Mouse (Mus musculus): ENCODE measurements at regions not wholly inside any gene's neighbourhood (a gene's known extent, or its start where the extent isn't known, plus 50 kb on each side); places are given as distances from the start of the nearest gene placed in this dataset.

DNA sequence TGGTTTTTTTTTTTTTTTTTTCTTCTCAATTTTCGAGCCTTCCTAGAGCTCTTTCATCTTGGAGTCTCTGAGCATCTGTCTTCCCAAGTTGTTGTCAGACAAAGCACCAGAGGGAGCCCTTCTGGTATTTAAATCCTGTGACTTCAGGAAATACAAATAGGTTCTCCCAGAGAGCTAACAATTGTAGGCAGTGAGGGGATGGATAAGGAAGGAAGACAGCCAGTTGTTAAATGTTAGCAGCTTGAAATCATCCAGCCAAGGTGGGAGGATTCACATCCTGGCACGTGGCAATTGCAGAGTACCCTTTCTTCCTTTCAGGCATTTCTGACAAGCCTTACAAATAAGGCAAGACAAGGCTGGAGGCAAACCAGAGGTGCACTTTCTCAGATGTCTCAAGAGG lies 106.0 kb upstream of the Npy start:
- Histone ChIP-seq H3K4me3 (no peak overlapping the region), H3K27ac (no peak overlapping the region)
- peak; percentile 16 for DNase-seq (ENCODE audit: extremely low spot score in 1 of 2, low spot score in 2 of 2)
- peak; percentile 50 for TF ChIP-seq CTCF (IDR thresholded peaks at IDR 0.05)
- intact Hi-C loops (cut with DNase I): loop anchor here (1.0 to 10.0 kb wide), 2 partner anchors 203 to 468 kb away; no protein-coding TSS in a partner anchor

DNA sequence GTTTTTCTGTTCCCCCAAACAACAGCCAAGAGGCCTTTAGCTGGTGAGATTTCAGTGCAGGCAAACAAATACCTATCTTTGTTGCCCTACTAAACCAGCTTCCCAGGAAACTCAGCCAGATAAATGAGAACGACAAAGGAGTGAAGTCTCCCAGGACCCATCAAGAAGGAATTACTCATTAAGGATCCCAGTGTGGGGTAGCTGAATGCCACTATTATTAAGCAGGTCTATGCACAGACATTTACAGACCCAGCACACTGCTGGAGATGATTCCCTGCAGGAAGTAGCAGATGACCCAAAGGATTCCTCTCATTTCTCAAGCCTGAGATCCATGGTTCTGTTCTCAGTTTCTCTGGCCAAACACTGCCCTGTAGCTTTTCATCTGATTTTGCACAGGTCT lies 105.6 kb upstream of the Npy start:
- intact Hi-C loops (cut with DNase I): loop anchor here (1.0 to 10.0 kb wide), 2 partner anchors 202 to 468 kb away; no protein-coding TSS in a partner anchor
- Histone ChIP-seq H3K27ac (no peak overlapping the region), H3K4me3 (no peak overlapping the region)
- no peak for DNase-seq (ENCODE audit: extremely low spot score in 1 of 2, low spot score in 2 of 2)
- TF ChIP-seq CTCF (IDR thresholded peaks at IDR 0.05): no peak

GRCm38 (mm10) chr6:49733191-49733590 lies 89.3 kb upstream of the Npy start:
- Histone ChIP-seq H3K4me3 (no peak overlapping the region), H3K27ac (no peak overlapping the region)
- DNase-seq (ENCODE audit: extremely low spot score in 1 of 2, low spot score in 2 of 2): no peak
- no peak for TF ChIP-seq CTCF (IDR thresholded peaks at IDR 0.05)
- intact Hi-C loops (cut with DNase I): no loop called here

- TF ChIP-seq CTCF (IDR thresholded peaks at IDR 0.05): no peak
- intact Hi-C loops (cut with DNase I): no loop called here
- no peak for DNase-seq (ENCODE audit: extremely low spot score in 1 of 2, low spot score in 2 of 2)
- Histone ChIP-seq H3K4me3 (no peak overlapping the region), H3K27ac (no peak overlapping the region)
Observed at GRCm38 (mm10) chr6:49743157-49743556, 79.4 kb upstream of the Npy start.

GRCm38 (mm10) chr6:49745301-49745700 lies 77.2 kb upstream of the Npy start:
- DNase-seq (ENCODE audit: extremely low spot score in 1 of 2, low spot score in 2 of 2): no peak
- no peak overlapping the region for H3K4me3 ChIP-seq
- H3K27ac ChIP-seq: no peak overlapping the region
- intact Hi-C loops (cut with DNase I): no loop called here
- no peak for TF ChIP-seq CTCF (IDR thresholded peaks at IDR 0.05)

GRCm38 (mm10) chr6:49750544-49750943 lies 72.0 kb upstream of the Npy start:
- TF ChIP-seq CTCF (IDR thresholded peaks at IDR 0.05): peak; percentile 40
- DNase-seq (ENCODE audit: extremely low spot score in 1 of 2, low spot score in 2 of 2): no peak
- Histone ChIP-seq H3K4me3 (no peak overlapping the region), H3K27ac (no peak overlapping the region)
- intact Hi-C loops (cut with DNase I): loop anchor here (2.0 kb wide), 1 partner anchor 232 kb away; no protein-coding TSS in a partner anchor

DNA sequence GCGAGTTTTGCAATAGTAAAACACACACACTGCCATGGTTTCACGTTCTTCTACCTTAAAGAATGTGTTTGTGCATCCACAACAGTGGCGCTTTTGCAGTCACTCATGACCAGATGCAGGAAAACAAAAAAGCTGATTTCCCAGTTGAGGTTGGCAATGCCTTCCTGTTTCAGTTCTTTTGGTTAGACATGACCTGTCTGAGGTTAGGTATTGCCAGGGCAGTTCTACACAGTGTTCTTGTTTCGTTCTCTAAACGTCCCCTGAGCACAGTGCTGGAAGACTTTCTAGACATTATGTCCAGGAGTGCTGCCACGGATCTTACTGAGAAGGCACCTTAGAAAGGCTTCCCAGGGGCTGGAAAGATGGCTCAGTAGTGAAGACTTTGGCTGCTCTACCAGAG lies 62.9 kb upstream of the Npy start:
- no peak overlapping the region for H3K4me3 ChIP-seq
- TF ChIP-seq CTCF (IDR thresholded peaks at IDR 0.05): no peak
- DNase-seq (ENCODE audit: extremely low spot score in 1 of 2, low spot score in 2 of 2): no peak
- H3K27ac ChIP-seq: no peak overlapping the region
- intact Hi-C loops (cut with DNase I): no loop called here

- no peak overlapping the region for H3K27ac ChIP-seq
- no peak for TF ChIP-seq CTCF (IDR thresholded peaks at IDR 0.05)
- intact Hi-C loops (cut with DNase I): no loop called here
- no peak overlapping the region for H3K4me3 ChIP-seq
- no peak for DNase-seq (ENCODE audit: extremely low spot score in 1 of 2, low spot score in 2 of 2)
Observed at GRCm38 (mm10) chr6:49764746-49765145, 57.8 kb upstream of the Npy start.

DNA sequence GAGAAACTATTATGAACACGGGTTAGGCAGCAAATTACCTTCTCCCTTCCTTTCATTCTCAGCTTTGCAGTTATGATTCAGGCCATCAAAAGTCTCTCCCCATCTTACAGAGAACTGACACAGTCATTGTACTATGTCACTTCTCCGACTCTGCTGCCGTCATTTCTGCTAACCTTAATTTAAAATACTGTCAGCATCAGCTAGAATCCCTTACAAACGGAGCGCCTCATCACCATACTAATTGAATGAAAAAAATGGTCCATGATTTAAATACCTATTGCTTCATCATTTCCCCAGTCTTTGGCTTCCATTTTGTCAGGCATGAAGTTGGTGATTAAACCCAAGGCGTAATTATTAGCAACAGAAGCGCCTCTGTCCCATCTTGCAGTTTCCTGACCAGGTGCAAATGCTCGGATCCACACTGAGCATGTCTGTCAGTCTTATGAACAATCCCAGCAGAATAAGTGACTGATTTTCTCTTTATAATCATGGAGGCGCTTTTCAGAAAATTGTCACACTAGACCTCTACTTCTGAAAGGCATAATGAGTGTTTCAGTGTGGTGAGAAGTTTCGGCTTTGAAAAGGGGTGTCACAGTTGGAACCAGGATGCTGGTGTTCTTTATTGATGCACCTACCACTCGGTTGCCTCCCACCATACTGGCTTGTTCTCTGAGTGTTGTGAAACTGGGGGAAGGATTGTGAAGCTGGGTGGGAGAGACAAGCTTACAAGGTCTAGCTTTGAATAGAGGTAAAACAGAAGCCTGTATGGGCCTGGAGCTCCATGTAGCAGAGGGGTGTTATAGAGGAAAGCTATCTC lies 52.4 kb upstream of the Npy start:
- DNase-seq (ENCODE audit: extremely low spot score in 1 of 2, low spot score in 2 of 2): no peak
- H3K27ac ChIP-seq: no peak overlapping the region
- H3K4me3 ChIP-seq: no peak overlapping the region
- no peak for TF ChIP-seq CTCF (IDR thresholded peaks at IDR 0.05)
- intact Hi-C loops (cut with DNase I): no loop called here

All from left cerebral cortex, adult 2 months (tissue).